Comparison of ENCODE assay signal across 11 mouse cellular contexts in genomic region chr8:122675596-122676420, GRCm38 (mm10). TPM values are rescaled to one million over a fixed set of nuclear protein-coding genes. Genes with fewer than 3 reads are reported as not detected.
DNase-seq lines count a peak whose midpoint lies in the region; ATAC-seq and TF ChIP-seq lines count a peak whose summit lies in the region.
"Had no signal": no experiment of that assay in that cellular context is flagged by ENCODE, and none has a peak within 500 bp of the region (broad histone marks: within the 10 kb centered on the region; RNA-seq: fewer than 3 reads in every experiment).

No protein-coding gene starts in this region.

- H3K36me3 ChIP-seq in heart, embryonic 16.5 days (ENCODE audit: control insufficient read depth, insufficient read depth) = no peaks in the 10 kb centered on the region
- H3K36me3 ChIP-seq in midbrain, embryonic 13.5 days = 0 out of 2 replicates have a peak, but pooled peaks cover 8% of the 10 kb centered on the region

- peak overlapping the region; percentile 99 for H3K4me2 ChIP-seq in heart, embryonic 16.5 days (ENCODE audit: low read depth, low read length)
- peak overlapping the region; percentile 77 for H3K4me2 ChIP-seq in midbrain, embryonic 13.5 days (replicated peaks)

- TF ChIP-seq CTCF in layer of hippocampus, adult 2 months (conservative IDR thresholded peaks at IDR 0.05) = no peak

- peak overlapping the region; percentile 37 for H3K9ac ChIP-seq in heart, embryonic 16.5 days (ENCODE audit: low read length)
- peak overlapping the region; percentile 91 for H3K9ac ChIP-seq in midbrain, embryonic 13.5 days (replicated peaks)

- peak overlapping the region; percentile 96 for H3K27ac ChIP-seq in layer of hippocampus, adult 2 months
- H3K27ac ChIP-seq in heart, embryonic 16.5 days (ENCODE audit: low read length) = 0 out of 2 replicates have a peak overlapping the region, but pooled peaks have one; percentile 84
- H3K27ac ChIP-seq in midbrain, embryonic 13.5 days = peak overlapping the region; percentile 96; the same call in 1 of the 2 replicates
- H3K27ac ChIP-seq: macrophage had no signal

- H3K4me1 ChIP-seq in heart, embryonic 16.5 days (ENCODE audit: control insufficient read depth, insufficient read depth, low read length) = peaks cover 10% of the 10 kb centered on the region
- peaks cover 88% of the 10 kb centered on the region for H3K4me1 ChIP-seq in midbrain, embryonic 13.5 days (replicated peaks)

- H3K4me3 ChIP-seq in layer of hippocampus, adult 2 months = peak overlapping the region; percentile 82
- peak overlapping the region; percentile 86 for H3K4me3 ChIP-seq in heart, embryonic 16.5 days (ENCODE audit: low read length)
- H3K4me3 ChIP-seq in midbrain, embryonic 13.5 days (replicated peaks) = peak overlapping the region; percentile 85

- no peak for ATAC-seq in heart, embryonic 16.5 days (replicated peaks; ENCODE audit: extremely low read depth, insufficient read depth, low FRiP score)
- no peak for ATAC-seq in midbrain, embryonic 13.5 days

- WGBS in heart, embryonic 16.5 days = 73% methylated on average over 17 of the region's 17 CpGs
- 73% methylated on average over 17 of the region's 17 CpGs for WGBS in midbrain, embryonic 13.5 days

- no peak for DNase-seq in layer of hippocampus, adult 2 months (ENCODE audit: low spot score in 2 of 2)
- no peak for DNase-seq in layer of hippocampus, adult 9-11 months
- peak; percentile 71 to 77 for DNase-seq in cerebellum, postnatal 14 days
- no peak for DNase-seq in adrenal gland, adult (ENCODE audit: inconsistent age in 2 of 2, low spot score in 1 of 2)
- no peak for DNase-seq in ovary, postnatal 10 days (ENCODE audit: low spot score)
- DNase-seq in kidney, postnatal 36 days = no peak

- peaks cover 46% of the 10 kb centered on the region for H3K27me3 ChIP-seq in heart, embryonic 16.5 days (ENCODE audit: control insufficient read depth, insufficient read depth, low read length)
- peaks cover 48% of the 10 kb centered on the region for H3K27me3 ChIP-seq in midbrain, embryonic 13.5 days

- no peaks in the 10 kb centered on the region for H3K9me3 ChIP-seq in heart, embryonic 16.5 days (replicated peaks; ENCODE audit: control insufficient read depth, low read length)
- no peaks in the 10 kb centered on the region for H3K9me3 ChIP-seq in midbrain, embryonic 13.5 days

RNA-seq across cellular contexts. Expression of gene Cbfa2t3, which starts 23.1 kb away (rescaled TPM):
- 10 to 100 TPM; 38.0 to 49.8 TPM for total RNA-seq in layer of hippocampus, adult 2 months (2021)
- polyA plus RNA-seq in heart, embryonic 16.5 days (2015; fragmentation: Nextera tagmentation; extraction: Ambion mirVana) = 4.6 and 4.8 TPM in 2 replicates
- 20.2 and 20.9 TPM in 2 replicates for polyA plus RNA-seq in midbrain, embryonic 13.5 days (2015; fragmentation: Nextera tagmentation; extraction: Ambion mirVana)

RNA-seq across cellular contexts. Expression of gene Pabpn1l, which starts 53.3 kb away (rescaled TPM):
- total RNA-seq in layer of hippocampus, adult 2 months (2021) = under 1 TPM in 1 of 2 experiments, not detected in 1; 0.52 TPM
- polyA plus RNA-seq in heart, embryonic 16.5 days (2015; fragmentation: Nextera tagmentation; extraction: Ambion mirVana) = not detected in 2 replicates
- polyA plus RNA-seq in midbrain, embryonic 13.5 days (2015; fragmentation: Nextera tagmentation; extraction: Ambion mirVana) = not detected in 2 replicates
- total RNA-seq: MEL had no signal
- polyA plus RNA-seq: embryonic facial prominence, embryonic 11.5 days; macrophage had no signal

Comparison
In these comparisons a context has a peak if more than half of its experiments do, and no peak if none do; other contexts are left out.
1. DNase-seq: peak in cerebellum, postnatal 14 days (2 of 2); none in layer of hippocampus, adult 2 months (0 of 2), layer of hippocampus, adult 9-11 months (single experiment), adrenal gland, adult (0 of 2), ovary, postnatal 10 days (single experiment) and kidney, postnatal 36 days (0 of 2).
2. Peak in every context shown above with its lines, with median percentiles within 50 percentile points of each other: H3K27ac ChIP-seq and H3K4me3 ChIP-seq.